In genomic region chr9:99479181-99479711, GRCm38 (mm10) we compare ENCODE assay signal across 10 mouse cellular contexts. TPM values are rescaled to one million over a fixed set of nuclear protein-coding genes. Genes with fewer than 3 reads are reported as not detected.
DNase-seq lines count a peak whose midpoint lies in the region; ATAC-seq and TF ChIP-seq lines count a peak whose summit lies in the region.
"Had no signal": no experiment of that assay in that cellular context is flagged by ENCODE, and none has a peak within 500 bp of the region (broad histone marks: within the 10 kb centered on the region; RNA-seq: fewer than 3 reads in every experiment).

No protein-coding gene starts in this region.

- no peak overlapping the region; the same call in 1 of the 2 replicates for H3K27ac ChIP-seq in embryonic facial prominence, embryonic 14.5 days (replicated peaks; ENCODE audit: low read depth, low read length)
- no peak overlapping the region for H3K27ac ChIP-seq in embryonic facial prominence, embryonic 10.5 days (replicated peaks)
- H3K27ac ChIP-seq in midbrain, embryonic 15.5 days, result peak overlapping the region; percentile 45; the same call in 1 of the 2 replicates
- H3K27ac ChIP-seq in midbrain, embryonic 11.5 days (ENCODE audit: low read depth, low read length), result no peak overlapping the region
- no peak overlapping the region for H3K27ac ChIP-seq in stomach, postnatal 0 days (replicated peaks)
- H3K27ac ChIP-seq: heart, adult 2 months; lung, embryonic 15.5 days had no signal

- no peak overlapping the region for H3K9ac ChIP-seq in embryonic facial prominence, embryonic 14.5 days (ENCODE audit: low read depth, low read length)
- no peak overlapping the region for H3K9ac ChIP-seq in midbrain, embryonic 15.5 days
- H3K9ac ChIP-seq in midbrain, embryonic 11.5 days (ENCODE audit: low read length), result no peak overlapping the region
- H3K9ac ChIP-seq in stomach, postnatal 0 days (ENCODE audit: low read length), result no peak overlapping the region
- H3K9ac ChIP-seq: lung, embryonic 15.5 days had no signal

- TF ChIP-seq CTCF in stomach, postnatal 0 days (IDR thresholded peaks at IDR 0.05; ENCODE audit: low read depth), result no peak

- H3K9me3 ChIP-seq in embryonic facial prominence, embryonic 14.5 days (ENCODE audit: control insufficient read depth, low read length), result no peaks in the 10 kb centered on the region
- no peaks in the 10 kb centered on the region for H3K9me3 ChIP-seq in embryonic facial prominence, embryonic 10.5 days
- H3K9me3 ChIP-seq in midbrain, embryonic 15.5 days, result no peaks in the 10 kb centered on the region
- no peaks in the 10 kb centered on the region for H3K9me3 ChIP-seq in midbrain, embryonic 11.5 days (ENCODE audit: control insufficient read depth, low read length)
- H3K9me3 ChIP-seq in stomach, postnatal 0 days (ENCODE audit: control insufficient read depth, low read length), result no peaks in the 10 kb centered on the region
- H3K9me3 ChIP-seq: lung, embryonic 15.5 days had no signal

- H3K4me3 ChIP-seq in embryonic facial prominence, embryonic 14.5 days (ENCODE audit: low read depth, low read length), result no peak overlapping the region
- H3K4me3 ChIP-seq in embryonic facial prominence, embryonic 10.5 days, result no peak overlapping the region
- H3K4me3 ChIP-seq in midbrain, embryonic 15.5 days, result no peak overlapping the region
- H3K4me3 ChIP-seq in midbrain, embryonic 11.5 days (ENCODE audit: low read depth, low read length), result no peak overlapping the region
- H3K4me3 ChIP-seq in stomach, postnatal 0 days (ENCODE audit: low read depth, low read length), result no peak overlapping the region
- H3K4me3 ChIP-seq: heart, adult 2 months; lung, embryonic 15.5 days had no signal

- no peaks in the 10 kb centered on the region for H3K4me1 ChIP-seq in embryonic facial prominence, embryonic 14.5 days (ENCODE audit: control insufficient read depth, insufficient read depth, low read length)
- H3K4me1 ChIP-seq in embryonic facial prominence, embryonic 10.5 days, result no peaks in the 10 kb centered on the region
- no peaks in the 10 kb centered on the region for H3K4me1 ChIP-seq in midbrain, embryonic 15.5 days
- H3K4me1 ChIP-seq in midbrain, embryonic 11.5 days (ENCODE audit: control insufficient read depth, insufficient read depth, low read length), result no peaks in the 10 kb centered on the region
- H3K4me1 ChIP-seq in stomach, postnatal 0 days (replicated peaks; ENCODE audit: control insufficient read depth, insufficient read depth), result no peaks in the 10 kb centered on the region

- no peak for ATAC-seq in embryonic facial prominence, embryonic 14.5 days (ENCODE audit: low read depth)
- ATAC-seq in midbrain, embryonic 15.5 days (replicated peaks), result no peak
- ATAC-seq in midbrain, embryonic 11.5 days (ENCODE audit: low FRiP score), result no peak
- peak; percentile 69; the same call in 1 of the 2 replicates for ATAC-seq in stomach, postnatal 0 days (ENCODE audit: low FRiP score, low TSS enrichment)

- TF ChIP-seq EP300 in stomach, postnatal 0 days (optimal IDR thresholded peaks at IDR 0.05), result no peak

- WGBS in embryonic facial prominence, embryonic 14.5 days, result 66% methylated on average over 9 of the region's 9 CpGs
- WGBS in embryonic facial prominence, embryonic 10.5 days, result 87% methylated on average over 9 of the region's 9 CpGs
- 74% methylated on average over 9 of the region's 9 CpGs for WGBS in midbrain, embryonic 15.5 days
- 90% methylated on average over 9 of the region's 9 CpGs for WGBS in midbrain, embryonic 11.5 days
- 47% methylated on average over 9 of the region's 9 CpGs for WGBS in stomach, postnatal 0 days

- peak; percentile 48 for DNase-seq in embryonic facial prominence, embryonic 14.5 days (ENCODE audit: low spot score)
- DNase-seq in embryonic facial prominence, embryonic 10.5 days (ENCODE audit: low spot score), result no peak
- DNase-seq in midbrain, embryonic 11.5 days (ENCODE audit: low spot score, missing footprints), result no peak
- peak; percentile 36 to 47 for DNase-seq in layer of hippocampus, postnatal 10 days (ENCODE audit: low spot score in 2 of 2)
- DNase-seq in stomach, postnatal 0 days (ENCODE audit: low spot score), result peak; percentile 33
- DNase-seq in MN1 (ENCODE audit: low spot score), result no peak
- no peak for DNase-seq in spleen, postnatal 14 days (ENCODE audit: low spot score in 2 of 2)
- DNase-seq: heart, adult 2 months had no signal

- peaks cover 17% of the 10 kb centered on the region; the same call in 1 of the 2 replicates for H3K36me3 ChIP-seq in embryonic facial prominence, embryonic 14.5 days (ENCODE audit: control insufficient read depth, insufficient read depth, low read length)
- peaks cover 76% of the 10 kb centered on the region for H3K36me3 ChIP-seq in embryonic facial prominence, embryonic 10.5 days (replicated peaks)
- no peaks in the 10 kb centered on the region; the same call in 1 of the 2 replicates for H3K36me3 ChIP-seq in midbrain, embryonic 15.5 days (replicated peaks)
- H3K36me3 ChIP-seq in midbrain, embryonic 11.5 days (ENCODE audit: control insufficient read depth, insufficient read depth, low read length), result no peaks in the 10 kb centered on the region; the same call in 1 of the 2 replicates
- H3K36me3 ChIP-seq in stomach, postnatal 0 days (ENCODE audit: control insufficient read depth, insufficient read depth, low read length), result peaks cover 3% of the 10 kb centered on the region

- no peaks in the 10 kb centered on the region for H3K27me3 ChIP-seq in embryonic facial prominence, embryonic 14.5 days (replicated peaks; ENCODE audit: control insufficient read depth, insufficient read depth, low read length)
- H3K27me3 ChIP-seq in embryonic facial prominence, embryonic 10.5 days (replicated peaks; ENCODE audit: low read depth, poor library complexity, severe bottlenecking), result no peaks in the 10 kb centered on the region
- H3K27me3 ChIP-seq in midbrain, embryonic 15.5 days (replicated peaks), result no peaks in the 10 kb centered on the region
- H3K27me3 ChIP-seq in midbrain, embryonic 11.5 days (ENCODE audit: control insufficient read depth, insufficient read depth, low read length), result no peaks in the 10 kb centered on the region
- H3K27me3 ChIP-seq in stomach, postnatal 0 days (ENCODE audit: control insufficient read depth, insufficient read depth, low read length), result no peaks in the 10 kb centered on the region
- H3K27me3 ChIP-seq: lung, embryonic 15.5 days had no signal

- no peak overlapping the region for H3K4me2 ChIP-seq in embryonic facial prominence, embryonic 14.5 days (ENCODE audit: low read depth, low read length)
- no peak overlapping the region for H3K4me2 ChIP-seq in midbrain, embryonic 15.5 days
- H3K4me2 ChIP-seq in midbrain, embryonic 11.5 days, result no peak overlapping the region
- H3K4me2 ChIP-seq in stomach, postnatal 0 days (replicated peaks; ENCODE audit: low read depth), result no peak overlapping the region
- H3K4me2 ChIP-seq: lung, embryonic 15.5 days had no signal

RNA-seq across cellular contexts. Expression of gene Nme9, which starts 28.0 kb away (rescaled TPM):
- 0.41 and 3.3 TPM in 2 replicates for polyA plus RNA-seq in embryonic facial prominence, embryonic 14.5 days (2014; fragmentation: Nextera tagmentation; extraction: Ambion mirVana)
- not detected in 2 replicates for polyA plus RNA-seq in embryonic facial prominence, embryonic 10.5 days (2016; fragmentation: Nextera tagmentation; extraction: Ambion mirVana)
- polyA plus RNA-seq in midbrain, embryonic 15.5 days (2015; fragmentation: Nextera tagmentation; extraction: Ambion mirVana), result 0.30 and 1.1 TPM in 2 replicates
- not detected in 2 replicates for polyA plus RNA-seq in midbrain, embryonic 11.5 days (2014; fragmentation: Nextera tagmentation; extraction: Ambion mirVana)
- under 1 TPM; 0.65 to 0.89 TPM for total RNA-seq in layer of hippocampus, postnatal 10 days (2021)
- not detected in 2 replicates for polyA plus RNA-seq in stomach, postnatal 0 days (2015; fragmentation: Nextera tagmentation; extraction: Ambion mirVana)
- total RNA-seq: heart, adult 2 months had no signal

RNA-seq across cellular contexts. Expression of gene Mras, which starts 42.1 kb away (rescaled TPM):
- polyA plus RNA-seq in embryonic facial prominence, embryonic 14.5 days (2014; fragmentation: Nextera tagmentation; extraction: Ambion mirVana), result 22.9 and 30.6 TPM in 2 replicates
- polyA plus RNA-seq in embryonic facial prominence, embryonic 10.5 days (2016; fragmentation: Nextera tagmentation; extraction: Ambion mirVana), result 9.9 and 10.8 TPM in 2 replicates
- polyA plus RNA-seq in midbrain, embryonic 15.5 days (2015; fragmentation: Nextera tagmentation; extraction: Ambion mirVana), result 64.2 and 64.3 TPM in 2 replicates
- 12.1 and 15.0 TPM in 2 replicates for polyA plus RNA-seq in midbrain, embryonic 11.5 days (2014; fragmentation: Nextera tagmentation; extraction: Ambion mirVana)
- total RNA-seq in layer of hippocampus, postnatal 10 days (2021), result 10 to 100 TPM; 77.8 to 96.3 TPM
- polyA plus RNA-seq in stomach, postnatal 0 days (2015; fragmentation: Nextera tagmentation; extraction: Ambion mirVana), result 5.9 and 10.2 TPM in 2 replicates

Comparison
In these comparisons a context has a peak if more than half of its experiments do, and no peak if none do; other contexts are left out.
1. DNase-seq: peak in embryonic facial prominence, embryonic 14.5 days (single experiment), layer of hippocampus, postnatal 10 days (2 of 2) and stomach, postnatal 0 days (single experiment); none in embryonic facial prominence, embryonic 10.5 days (single experiment), midbrain, embryonic 11.5 days (single experiment), MN1 (single experiment) and spleen, postnatal 14 days (0 of 2).